Mouse (Mus musculus) midbrain, postnatal 0 days (tissue): ENCODE data around the gene Tcam1. TPM values are rescaled to one million over a fixed set of nuclear protein-coding genes. Genes with fewer than 3 reads are reported as not detected.
A peak's percentile ranks its signal among the peaks of the same experiment; 100 is the strongest.

Source experiments
- ATAC-seq: fragments of 200-750 bp; cut with Nextera tagmentation; 2 replicates; pipeline ENCODE4 v1.8.0; 2017; ENCODE audit warnings: moderate number of reproducible peaks, mild to moderate bottlenecking, moderate TSS enrichment, moderate library complexity; ENCODE audit not compliant: low FRiP score
- DNase-seq: peaks from one replicate; pipeline ENCODE4 v3.0.0-alpha.2; 2015; ENCODE audit warnings: low spot score
- H3K27ac ChIP-seq: fragments of 300-500 bp; sonication (generic); 2 replicates; pipeline ENCODE4 v1.5.1; 2014; ENCODE audit warnings: low read depth, mild to moderate bottlenecking, low read length, mixed read lengths
- H3K27me3 ChIP-seq: fragments of 300-500 bp; sonication (generic); 2 replicates; pipeline ENCODE4 v1.6.1; 2014; ENCODE audit warnings: low read length, control low read depth, mixed read lengths; ENCODE audit not compliant: insufficient read depth
- H3K36me3 ChIP-seq: fragments of 300-500 bp; sonication (generic); 2 replicates; pipeline ENCODE4 v1.6.1; 2014; ENCODE audit warnings: low read length, control low read depth, mixed read lengths; ENCODE audit not compliant: insufficient read depth
- H3K4me1 ChIP-seq: fragments of 300-500 bp; sonication (generic); 2 replicates; pipeline ENCODE4 v1.6.1; 2014; ENCODE audit warnings: mild to moderate bottlenecking, control low read depth, antibody characterized with exemption, low read length, mixed read lengths; ENCODE audit not compliant: insufficient read depth
- H3K4me2 ChIP-seq: fragments of 300-500 bp; sonication (generic); 2 replicates; pipeline ENCODE4 v1.6.1; 2014; ENCODE audit warnings: low read depth, mild to moderate bottlenecking, low read length, mixed read lengths; ENCODE audit not compliant: poor library complexity, severe bottlenecking
- H3K4me3 ChIP-seq: fragments of 300-500 bp; sonication (generic); 2 replicates; pipeline ENCODE4 v1.5.1; 2014; ENCODE audit warnings: low read depth, mild to moderate bottlenecking, low read length, moderate library complexity
- H3K9ac ChIP-seq: fragments of 300-500 bp; sonication (generic); replicated peaks from 2 replicates; pipeline ENCODE4 v1.6.1; 2014; ENCODE audit warnings: mild to moderate bottlenecking, low read length, moderate library complexity, mixed read lengths; ENCODE audit not compliant: poor library complexity, severe bottlenecking
- H3K9me3 ChIP-seq: fragments of 300-500 bp; sonication (generic); 2 replicates; pipeline ENCODE4 v1.6.1; 2016; ENCODE audit warnings: low read length, control low read depth
- CTCF ChIP-seq: IDR thresholded peaks from 2 replicates; pipeline ENCODE4 v1.5.1; 2016; ENCODE audit warnings: antibody characterized with exemption, mild to moderate bottlenecking
- WGBS: fragments of 180-500 bp; shearing (Covaris S2); extraction: QIAGEN DNeasy Blood & Tissue Kit; methylation state at CpG from one replicate; pipeline ENCODE4 v1.1.7; 2014; 5-methylcytosine and 5-hydroxymethylcytosine counted together
- polyA plus RNA-seq: library from polyadenylated mRNA; unstranded; fragments of >200 nt; fragmentation: Nextera tagmentation; extraction: Ambion mirVana; gene quantifications from 2 replicates; pipeline ENCODE4 v1.2.1, GENCODE M21; 2015
- total RNA-seq: library from RNA; depleted of rRNA; stranded (reverse); fragments of >200 nt; gene quantifications from 2 replicates; pipeline ENCODE4 v1.2.3, GENCODE M21; 2014

The Tcam1 gene
- total and polyA plus RNA-seq, 2 experiments from 2014 or later = 0.10 to 0.22 TPM

DNA sequence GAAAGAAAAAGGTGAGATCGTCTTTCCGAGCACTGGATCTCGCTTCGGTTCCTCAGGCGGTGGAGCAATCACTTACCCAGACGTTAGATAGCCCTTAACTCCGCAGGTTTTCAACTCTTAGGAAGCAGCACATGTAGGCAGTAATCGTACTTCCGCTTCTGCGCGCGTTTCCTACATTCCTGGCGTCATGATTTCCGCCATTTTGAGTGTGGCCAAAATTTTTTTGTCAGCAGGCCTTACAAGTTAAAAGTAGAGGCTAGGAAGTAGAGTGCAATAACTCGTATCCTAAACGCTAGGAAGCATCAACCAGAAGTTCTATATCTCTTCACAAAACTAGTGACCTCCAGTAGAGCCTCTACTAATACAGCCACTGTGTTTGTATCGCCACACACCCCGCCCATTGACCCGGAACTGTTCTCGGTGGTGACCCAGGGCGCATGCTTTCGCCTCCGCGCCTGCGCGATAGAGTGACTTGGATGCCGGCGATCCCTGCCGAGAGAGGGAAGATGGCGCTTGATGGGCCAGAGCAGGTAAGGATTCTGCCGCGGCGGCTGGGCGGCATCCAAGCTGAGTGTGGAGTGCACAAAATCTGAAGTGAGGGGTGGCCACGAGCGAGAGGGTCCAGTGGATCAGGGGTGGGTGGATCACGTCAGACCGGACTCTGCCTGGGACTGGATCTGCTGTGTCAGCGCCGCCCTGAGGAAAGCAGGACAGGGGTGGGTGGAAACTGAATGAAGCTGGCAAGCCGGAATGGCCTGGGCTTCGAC is 20.6 kb upstream of the Tcam1 start, which contains the start of the genes Ftsj3 and Psmc5:
Ftsj3 (minus strand) TSS at position 395 of the 767 bp plus-strand sequence.
Psmc5 (plus strand) TSS at position 470 of the 767 bp plus-strand sequence.
- H3K27me3 ChIP-seq = no peaks in the 10 kb centered on the region
- under 1% methylated on average over 42 of the region's 42 CpGs for WGBS
- no peaks in the 10 kb centered on the region for H3K9me3 ChIP-seq
- DNase-seq (peak; percentile 97), ATAC-seq (peak; percentile 93)
- H3K27ac ChIP-seq = peak within 1 kb of the TSS; percentile 82
- H3K4me2 ChIP-seq = peak within 1 kb of the TSS; percentile 91
- H3K4me3 ChIP-seq = peak within 1 kb of the TSS; percentile 72
- H3K36me3 ChIP-seq = peaks cover 30% of the 10 kb centered on the region
- H3K4me1 ChIP-seq = 0 out of 2 replicates have a peak, but pooled peaks cover 9% of the 10 kb centered on the region
- H3K9ac ChIP-seq = peak within 1 kb of the TSS; percentile 86
- TF ChIP-seq CTCF = peak; percentile 52

DNA sequence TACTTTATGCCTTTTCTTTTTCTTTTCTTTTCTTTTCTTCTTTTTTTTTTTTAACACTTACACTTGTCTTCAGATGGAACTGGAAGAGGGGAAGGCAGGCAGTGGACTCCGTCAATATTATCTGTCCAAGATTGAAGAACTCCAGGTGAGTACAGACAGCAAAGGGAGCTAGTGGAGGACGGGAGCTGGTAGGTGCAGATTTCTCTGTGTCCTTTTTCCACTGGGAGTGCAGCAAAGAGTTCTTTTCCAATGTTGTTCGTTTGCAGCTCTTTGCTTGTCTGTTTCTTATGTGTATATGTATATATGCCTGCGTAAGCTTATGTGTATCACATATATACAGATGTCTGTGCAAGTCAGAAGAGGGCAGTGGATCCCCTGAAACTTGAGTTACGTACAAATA is 19.7 kb upstream of the Tcam1 start:
- 76% methylated on average over 5 of the region's 5 CpGs for WGBS
- ATAC-seq (no peak), DNase-seq (no peak)
- no peaks in the 10 kb centered on the region for H3K9me3 ChIP-seq
- peak overlapping the region; percentile 86 for H3K9ac ChIP-seq
- no peaks in the 10 kb centered on the region for H3K27me3 ChIP-seq
- no peak overlapping the region; the same call in 1 of the 2 replicates for H3K27ac ChIP-seq
- H3K4me2 ChIP-seq = peak overlapping the region; percentile 91
- H3K4me1 ChIP-seq = 0 out of 2 replicates have a peak, but pooled peaks cover 9% of the 10 kb centered on the region
- TF ChIP-seq CTCF = no peak
- H3K36me3 ChIP-seq = peaks cover 32% of the 10 kb centered on the region
- H3K4me3 ChIP-seq = peak overlapping the region; percentile 72

DNA sequence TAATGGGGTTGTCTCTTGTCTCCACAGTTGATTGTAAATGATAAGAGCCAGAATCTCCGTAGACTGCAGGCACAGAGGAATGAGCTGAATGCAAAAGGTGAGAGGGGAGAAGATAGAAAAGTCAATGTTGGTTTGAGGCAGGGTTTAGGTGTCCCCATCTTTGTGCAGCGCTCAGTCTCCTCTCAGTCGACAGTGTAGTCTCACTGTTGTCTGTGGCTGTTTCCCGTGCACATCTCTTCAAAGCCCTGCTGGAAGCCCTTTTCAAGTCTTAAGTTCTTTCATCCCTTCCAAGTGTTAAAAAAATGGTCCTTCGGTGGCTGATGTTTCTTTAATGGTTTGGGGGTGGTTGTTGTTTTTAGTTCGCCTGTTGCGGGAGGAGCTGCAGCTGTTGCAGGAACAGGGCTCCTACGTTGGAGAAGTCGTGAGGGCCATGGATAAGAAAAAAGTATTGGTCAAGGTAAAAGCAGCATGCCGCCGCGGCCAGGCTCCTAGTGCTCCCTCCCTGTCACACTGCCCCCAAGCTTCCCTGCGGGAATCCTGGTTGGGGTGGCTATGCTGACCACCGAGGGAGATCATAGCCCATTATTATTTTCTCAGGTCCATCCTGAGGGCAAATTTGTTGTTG is 15.5 kb upstream of the Tcam1 start:
- Histone ChIP-seq H3K36me3 (peaks cover 55% of the 10 kb centered on the region), H3K9me3 (no peaks in the 10 kb centered on the region), H3K4me1 (0 out of 2 replicates have a peak, but pooled peaks cover 4% of the 10 kb centered on the region), H3K4me2 (no peak overlapping the region), H3K9ac (no peak overlapping the region), H3K4me3 (no peak overlapping the region), H3K27ac (no peak overlapping the region), H3K27me3 (no peaks in the 10 kb centered on the region)
- WGBS = 82% methylated on average over 14 of the region's 14 CpGs
- DNase-seq = no peak
- no peak for ATAC-seq
- no peak for TF ChIP-seq CTCF

DNA sequence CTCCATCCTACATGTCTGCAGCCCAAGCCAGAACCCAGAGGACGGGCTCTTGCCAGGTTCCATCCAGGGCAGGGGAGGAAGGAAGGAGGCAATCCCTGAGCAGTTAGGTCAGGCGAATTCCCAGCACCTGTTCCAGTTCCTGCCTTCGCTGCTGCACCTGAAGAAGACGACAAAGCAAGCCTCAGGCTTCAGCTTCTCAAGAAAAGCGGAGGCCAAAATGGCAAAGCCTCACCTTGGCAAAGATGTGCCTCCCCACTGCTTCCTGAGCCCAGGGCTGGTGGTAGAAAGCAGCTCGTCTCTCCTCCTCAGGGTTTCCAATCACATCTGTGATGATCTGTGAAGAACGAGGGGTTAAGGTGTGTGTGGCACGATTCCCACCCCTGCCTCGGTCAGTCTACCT is 12.5 kb upstream of the Tcam1 start:
- DNase-seq (no peak), ATAC-seq (no peak)
- Histone ChIP-seq H3K27ac (no peak overlapping the region), H3K9ac (no peak overlapping the region), H3K4me3 (no peak overlapping the region), H3K36me3 (peaks cover 63% of the 10 kb centered on the region), H3K9me3 (no peaks in the 10 kb centered on the region), H3K4me2 (no peak overlapping the region), H3K4me1 (no peaks in the 10 kb centered on the region; the same call in 1 of the 2 replicates), H3K27me3 (no peaks in the 10 kb centered on the region)
- WGBS = 93% methylated on average over 9 of the region's 9 CpGs
- no peak for TF ChIP-seq CTCF

DNA sequence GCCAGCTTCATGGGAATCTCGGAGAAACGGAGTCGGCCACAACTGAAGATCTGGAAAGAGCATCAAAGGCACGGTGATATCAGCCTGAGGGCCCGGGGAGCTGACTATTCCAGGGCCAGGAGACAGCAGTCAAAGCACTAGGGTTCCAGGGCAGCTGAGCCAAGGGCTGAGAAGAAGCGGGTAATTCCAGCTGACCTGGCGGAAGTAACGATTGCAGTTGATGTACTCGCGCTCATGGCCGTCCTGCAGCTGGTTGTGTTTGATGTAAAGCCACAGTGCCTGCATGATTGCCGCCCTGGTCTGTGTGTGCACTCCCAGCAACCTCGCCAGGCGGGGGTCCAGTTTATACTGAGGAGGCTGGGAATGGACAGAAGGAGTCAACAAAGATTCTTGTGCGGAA is 11.5 kb upstream of the Tcam1 start:
- 93% methylated on average over 15 of the region's 15 CpGs for WGBS
- DNase-seq (no peak), ATAC-seq (no peak)
- H3K4me1 ChIP-seq = peaks cover 3% of the 10 kb centered on the region; the same call in 1 of the 2 replicates
- H3K9me3 ChIP-seq = no peaks in the 10 kb centered on the region
- no peak for TF ChIP-seq CTCF
- H3K27me3 ChIP-seq = no peaks in the 10 kb centered on the region
- no peak overlapping the region for H3K4me2 ChIP-seq
- H3K36me3 ChIP-seq = peaks cover 58% of the 10 kb centered on the region
- H3K9ac ChIP-seq = no peak overlapping the region
- H3K4me3 ChIP-seq = no peak overlapping the region
- no peak overlapping the region for H3K27ac ChIP-seq

DNA sequence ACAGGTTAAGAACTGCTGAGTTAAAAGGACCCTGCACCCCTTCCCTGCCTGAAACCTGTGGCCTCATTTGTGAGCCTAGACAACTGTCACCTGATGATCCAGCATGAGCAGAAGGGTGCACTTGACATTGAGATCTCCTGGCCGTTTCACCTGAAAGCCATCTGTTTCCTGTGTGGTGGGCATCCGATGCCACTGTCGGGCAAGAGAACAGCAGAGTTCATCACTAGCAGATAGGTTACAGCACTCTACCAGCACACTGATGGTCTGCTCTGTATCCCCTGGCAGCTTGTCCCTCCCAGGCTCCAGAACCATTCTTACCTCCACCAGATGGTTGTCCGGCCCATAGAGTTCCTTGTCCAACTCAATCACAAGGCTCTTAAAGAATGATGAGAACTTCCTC is 10.9 kb upstream of the Tcam1 start:
- Histone ChIP-seq H3K4me3 (no peak overlapping the region), H3K9ac (no peak overlapping the region), H3K9me3 (no peaks in the 10 kb centered on the region), H3K4me2 (no peak overlapping the region), H3K27me3 (no peaks in the 10 kb centered on the region), H3K27ac (no peak overlapping the region), H3K36me3 (peaks cover 58% of the 10 kb centered on the region), H3K4me1 (peaks cover 3% of the 10 kb centered on the region; the same call in 1 of the 2 replicates)
- 95% methylated on average over 4 of the region's 4 CpGs for WGBS
- DNase-seq = no peak
- no peak for ATAC-seq
- no peak for TF ChIP-seq CTCF
